In genomic region chr13:113211345-113211744, GRCm38 (mm10) we compare ENCODE assay signal across 19 mouse cellular contexts. TPM values are rescaled to one million over a fixed set of nuclear protein-coding genes. Genes with fewer than 3 reads are reported as not detected.
DNase-seq lines count a peak whose midpoint lies in the region; ATAC-seq and TF ChIP-seq lines count a peak whose summit lies in the region.
"Had no signal": no experiment of that assay in that cellular context is flagged by ENCODE, and none has a peak within 500 bp of the region (broad histone marks: within the 10 kb centered on the region; RNA-seq: fewer than 3 reads in every experiment).

No protein-coding gene starts in this region.

- H3K27me3 ChIP-seq in kidney, adult 2 months (replicated peaks; ENCODE audit: control insufficient read depth, insufficient read depth, low read length) = no peaks in the 10 kb centered on the region
- H3K27me3 ChIP-seq in liver, postnatal 0 days (ENCODE audit: insufficient read depth, low read length) = peaks cover 4% of the 10 kb centered on the region; the same call in 1 of the 2 replicates
- H3K27me3 ChIP-seq in lung, postnatal 0 days (replicated peaks; ENCODE audit: insufficient read depth, low read length) = no peaks in the 10 kb centered on the region

- H3K9me3 ChIP-seq in liver, postnatal 0 days (ENCODE audit: low read length) = no peaks in the 10 kb centered on the region
- H3K9me3 ChIP-seq in lung, postnatal 0 days (ENCODE audit: low read length) = no peaks in the 10 kb centered on the region
- H3K9me3 ChIP-seq: embryonic facial prominence, embryonic 15.5 days; forebrain, embryonic 12.5 days; kidney, embryonic 15.5 days; limb, embryonic 15.5 days; neural tube, embryonic 15.5 days had no signal

- H3K4me1 ChIP-seq in kidney, adult 2 months (ENCODE audit: control insufficient read depth, insufficient read depth, low read length) = no peaks in the 10 kb centered on the region
- no peaks in the 10 kb centered on the region for H3K4me1 ChIP-seq in liver, postnatal 0 days (ENCODE audit: insufficient read depth)
- no peaks in the 10 kb centered on the region for H3K4me1 ChIP-seq in lung, postnatal 0 days (ENCODE audit: insufficient read depth, low read depth, low read length)
- H3K4me1 ChIP-seq: forebrain, embryonic 12.5 days had no signal

- peak; percentile 76 for ATAC-seq in CD4-positive, CD25-positive, alpha-beta regulatory T cell, adult 4 months
- ATAC-seq in liver, postnatal 0 days = no peak
- ATAC-seq in lung, postnatal 0 days = no peak

- WGBS in kidney, adult 2 months = 75% methylated on average over 15 of the region's 15 CpGs
- 28% methylated on average over 15 of the region's 15 CpGs for whole genome bisulfite sequencing in liver, postnatal 0 days (ENCODE audit: insufficient replicate concordance)
- 61% methylated on average over 15 of the region's 15 CpGs for WGBS in lung, postnatal 0 days

- no peak for TF ChIP-seq EP300 in liver, postnatal 0 days (IDR thresholded peaks at IDR 0.05; ENCODE audit: low read depth)
- TF ChIP-seq EP300 in lung, postnatal 0 days (IDR thresholded peaks at IDR 0.05) = no peak

- peak overlapping the region; percentile 11; the same call in 1 of the 2 replicates for H3K4me2 ChIP-seq in liver, postnatal 0 days (ENCODE audit: low read depth, low read length)
- H3K4me2 ChIP-seq in lung, postnatal 0 days (replicated peaks; ENCODE audit: low read depth, low read length) = no peak overlapping the region
- H3K4me2 ChIP-seq: embryonic facial prominence, embryonic 15.5 days; forebrain, embryonic 12.5 days; kidney, embryonic 15.5 days; limb, embryonic 15.5 days; neural tube, embryonic 15.5 days had no signal

- H3K4me3 ChIP-seq in kidney, adult 2 months (ENCODE audit: insufficient read depth, low read depth, low read length) = peak overlapping the region; percentile 39; the same call in 1 of the 2 replicates
- no peak overlapping the region for H3K4me3 ChIP-seq in liver, postnatal 0 days (ENCODE audit: low read depth, low read length)
- H3K4me3 ChIP-seq in lung, postnatal 0 days (ENCODE audit: low read depth, low read length) = no peak overlapping the region
- H3K4me3 ChIP-seq: embryonic facial prominence, embryonic 15.5 days; forebrain, embryonic 12.5 days; kidney, embryonic 15.5 days; layer of hippocampus, adult 2 months; left cerebral cortex, adult 2 months; limb, embryonic 15.5 days; neural tube, embryonic 15.5 days had no signal

- TF ChIP-seq CTCF in kidney, adult 2 months (conservative IDR thresholded peaks at IDR 0.05; ENCODE audit: insufficient read depth, insufficient read length, low read depth, low read length) = no peak
- no peak for TF ChIP-seq CTCF in liver, postnatal 0 days (IDR thresholded peaks at IDR 0.05; ENCODE audit: low read depth)
- no peak for TF ChIP-seq CTCF in lung, postnatal 0 days (IDR thresholded peaks at IDR 0.05)

- no peaks in the 10 kb centered on the region for H3K36me3 ChIP-seq in kidney, adult 2 months (ENCODE audit: control insufficient read depth, insufficient read depth, low read length)
- H3K36me3 ChIP-seq in liver, postnatal 0 days (replicated peaks; ENCODE audit: insufficient read depth, low read length) = no peaks in the 10 kb centered on the region
- no peaks in the 10 kb centered on the region for H3K36me3 ChIP-seq in lung, postnatal 0 days (ENCODE audit: insufficient read depth, low read length)
- H3K36me3 ChIP-seq: embryonic facial prominence, embryonic 15.5 days; forebrain, embryonic 12.5 days; kidney, embryonic 15.5 days; limb, embryonic 15.5 days; neural tube, embryonic 15.5 days had no signal

- no peak for TF ChIP-seq POLR2A in kidney, adult 2 months (IDR thresholded peaks at IDR 0.05; ENCODE audit: low read depth, low read length)

- peak overlapping the region; percentile 44; the same call in 1 of the 2 replicates for H3K27ac ChIP-seq in kidney, adult 2 months (ENCODE audit: insufficient read depth, low read depth, low read length)
- H3K27ac ChIP-seq in liver, postnatal 0 days (ENCODE audit: low read depth) = no peak overlapping the region
- no peak overlapping the region for H3K27ac ChIP-seq in lung, postnatal 0 days (ENCODE audit: low read length)
- H3K27ac ChIP-seq: embryonic facial prominence, embryonic 15.5 days; forebrain, embryonic 12.5 days; kidney, embryonic 15.5 days; layer of hippocampus, adult 2 months; left cerebral cortex, adult 2 months; limb, embryonic 15.5 days; neural tube, embryonic 15.5 days had no signal

- no peak for DNase-seq in kidney, adult 2 months
- DNase-seq in kidney, postnatal 10 days = no peak
- peak; percentile 43 for DNase-seq in CD4-positive helper T cell, adult 2 months (ENCODE audit: low read depth, low spot score)
- no peak for DNase-seq in liver, postnatal 0 days
- DNase-seq in right cerebral cortex, postnatal 10 days (ENCODE audit: low spot score in 2 of 2) = no peak
- no peak for DNase-seq in lung, postnatal 0 days (ENCODE audit: low spot score)
- DNase-seq: cerebellum, postnatal 36 days; heart, adult 18-20 months; heart, postnatal 10 days; retina, postnatal 1 day had no signal

- H3K9ac ChIP-seq in liver, postnatal 0 days (replicated peaks) = no peak overlapping the region
- no peak overlapping the region for H3K9ac ChIP-seq in lung, postnatal 0 days (replicated peaks; ENCODE audit: low read depth)
- H3K9ac ChIP-seq: embryonic facial prominence, embryonic 15.5 days; forebrain, embryonic 12.5 days; kidney, embryonic 15.5 days; limb, embryonic 15.5 days; neural tube, embryonic 15.5 days had no signal

RNA-seq across cellular contexts. Expression of gene Esm1, which starts 1.9 kb away (rescaled TPM):
- polyA plus RNA-seq in kidney, adult 2 months (2012; rRNA removed) = 16.4 and 16.6 TPM in 2 replicates
- polyA plus RNA-seq in CD4-positive, CD25-positive, alpha-beta regulatory T cell, adult 4 months (2017; shearing (Covaris generic)) = not detected
- 0.90 and 1.2 TPM in 2 replicates for polyA plus RNA-seq in liver, postnatal 0 days (2015; fragmentation: Nextera tagmentation; extraction: Ambion mirVana)
- polyA plus RNA-seq in lung, postnatal 0 days (2015; fragmentation: Nextera tagmentation; extraction: Ambion mirVana) = 4.8 and 5.3 TPM in 2 replicates

RNA-seq across cellular contexts. Expression of gene Gzmk, which starts 14.4 kb away (rescaled TPM):
- not detected in 2 replicates for polyA plus RNA-seq in kidney, adult 2 months (2012; rRNA removed)
- polyA plus RNA-seq in CD4-positive, CD25-positive, alpha-beta regulatory T cell, adult 4 months (2017; shearing (Covaris generic)) = under 1 TPM in 1 of 2 experiments, not detected in 1; 0.77 TPM
- not detected in 2 replicates for polyA plus RNA-seq in liver, postnatal 0 days (2015; fragmentation: Nextera tagmentation; extraction: Ambion mirVana)
- polyA plus RNA-seq in lung, postnatal 0 days (2015; fragmentation: Nextera tagmentation; extraction: Ambion mirVana) = not detected in 2 replicates
- polyA plus RNA-seq: embryonic facial prominence, embryonic 15.5 days; forebrain, embryonic 12.5 days; kidney, embryonic 15.5 days; limb, embryonic 15.5 days; lung, embryonic 16.5 days; neural tube, embryonic 15.5 days had no signal
